8 mouse cellular contexts compared by ENCODE assay signal in genomic region chr2:37430593-37431464, GRCm38 (mm10). TPM values are rescaled to one million over a fixed set of nuclear protein-coding genes. Genes with fewer than 3 reads are reported as not detected.
DNase-seq lines count a peak whose midpoint lies in the region; ATAC-seq and TF ChIP-seq lines count a peak whose summit lies in the region.

No protein-coding gene starts in this region.

- H3K27ac ChIP-seq in ES-Bruce4 (ENCODE audit: insufficient read depth, low read length), result peak overlapping the region; percentile 87
- peak overlapping the region; percentile 95 for H3K27ac ChIP-seq in forebrain, embryonic 12.5 days
- H3K27ac ChIP-seq in heart, postnatal 0 days (ENCODE audit: low read depth), result peak overlapping the region; percentile 93
- peak overlapping the region; percentile 94 for H3K27ac ChIP-seq in liver, embryonic 15.5 days (replicated peaks)
- peak overlapping the region; percentile 97 for H3K27ac ChIP-seq in neural tube, embryonic 11.5 days (ENCODE audit: low read depth, low read length)
- peak overlapping the region; percentile 96 for H3K27ac ChIP-seq in stomach, embryonic 16.5 days (ENCODE audit: low read length)

- peak; percentile 98 for ATAC-seq in cerebellum, adult (ENCODE audit: insufficient number of reproducible peaks, low FRiP score, low TSS enrichment)
- peak; percentile 94 for ATAC-seq in forebrain, embryonic 12.5 days (ENCODE audit: low FRiP score)
- peak; percentile 94 for ATAC-seq in heart, postnatal 0 days (ENCODE audit: insufficient read depth, low read depth)
- ATAC-seq in liver, embryonic 15.5 days (ENCODE audit: insufficient read depth), result peak; percentile 96
- ATAC-seq in neural tube, embryonic 11.5 days (ENCODE audit: insufficient read depth, low FRiP score, low TSS enrichment), result peak; percentile 97
- peak; percentile 95 for ATAC-seq in stomach, embryonic 16.5 days (ENCODE audit: insufficient read depth, low FRiP score)

- H3K4me1 ChIP-seq in ES-Bruce4 (ENCODE audit: control insufficient read depth, insufficient read depth, low read length), result no peaks in the 10 kb centered on the region
- H3K4me1 ChIP-seq in forebrain, embryonic 12.5 days, result peaks cover 10% of the 10 kb centered on the region
- peaks cover 14% of the 10 kb centered on the region for H3K4me1 ChIP-seq in heart, postnatal 0 days (ENCODE audit: control insufficient read depth, insufficient read depth)
- H3K4me1 ChIP-seq in liver, embryonic 15.5 days (replicated peaks), result peaks cover 21% of the 10 kb centered on the region
- H3K4me1 ChIP-seq in neural tube, embryonic 11.5 days (ENCODE audit: control insufficient read depth, insufficient read depth, low read length), result peaks cover 6% of the 10 kb centered on the region; the same call in 1 of the 2 replicates
- peaks cover 9% of the 10 kb centered on the region for H3K4me1 ChIP-seq in stomach, embryonic 16.5 days (ENCODE audit: control insufficient read depth, insufficient read depth, low read length)

- peaks cover 11% of the 10 kb centered on the region for H3K36me3 ChIP-seq in ES-Bruce4 (ENCODE audit: control insufficient read depth, insufficient read depth, low read length, poor library complexity, severe bottlenecking)
- peaks cover 21% of the 10 kb centered on the region for H3K36me3 ChIP-seq in forebrain, embryonic 12.5 days (replicated peaks)
- H3K36me3 ChIP-seq in heart, postnatal 0 days (replicated peaks; ENCODE audit: control insufficient read depth, insufficient read depth, low read length), result peaks cover 14% of the 10 kb centered on the region
- peaks cover 17% of the 10 kb centered on the region for H3K36me3 ChIP-seq in liver, embryonic 15.5 days (replicated peaks)
- peaks cover 3% of the 10 kb centered on the region; the same call in 1 of the 2 replicates for H3K36me3 ChIP-seq in neural tube, embryonic 11.5 days (ENCODE audit: control insufficient read depth, insufficient read depth, low read length)
- peaks cover 4% of the 10 kb centered on the region; the same call in 1 of the 2 replicates for H3K36me3 ChIP-seq in stomach, embryonic 16.5 days (ENCODE audit: control insufficient read depth, insufficient read depth, low read length)

- no peaks in the 10 kb centered on the region for H3K9me3 ChIP-seq in ES-Bruce4 (replicated peaks; ENCODE audit: control insufficient read depth, insufficient read depth, low read length, poor library complexity, severe bottlenecking)
- H3K9me3 ChIP-seq in forebrain, embryonic 12.5 days, result no peaks in the 10 kb centered on the region
- H3K9me3 ChIP-seq in heart, postnatal 0 days (replicated peaks; ENCODE audit: control insufficient read depth, low read length), result no peaks in the 10 kb centered on the region
- H3K9me3 ChIP-seq in liver, embryonic 15.5 days (replicated peaks), result no peaks in the 10 kb centered on the region
- no peaks in the 10 kb centered on the region for H3K9me3 ChIP-seq in neural tube, embryonic 11.5 days (ENCODE audit: control insufficient read depth, low read length)
- no peaks in the 10 kb centered on the region for H3K9me3 ChIP-seq in stomach, embryonic 16.5 days (replicated peaks; ENCODE audit: control insufficient read depth, low read length)

- 0 out of 2 replicates have a peak, but pooled peaks have one; percentile 1 for TF ChIP-seq EP300 in ES-Bruce4 (IDR thresholded peaks at IDR 0.05; ENCODE audit: insufficient read depth, low read depth, low read length)
- 0 out of 2 replicates have a peak, but pooled peaks have one; percentile 53 for TF ChIP-seq EP300 in heart, postnatal 0 days (IDR thresholded peaks at IDR 0.05; ENCODE audit: low read depth)

- peak overlapping the region; percentile 99 for H3K4me3 ChIP-seq in ES-Bruce4 (ENCODE audit: low read depth, low read length)
- H3K4me3 ChIP-seq in forebrain, embryonic 12.5 days (replicated peaks), result peak overlapping the region; percentile 83
- H3K4me3 ChIP-seq in heart, postnatal 0 days (ENCODE audit: low read depth, low read length), result peak overlapping the region; percentile 86
- H3K4me3 ChIP-seq in liver, embryonic 15.5 days (replicated peaks), result peak overlapping the region; percentile 83
- peak overlapping the region; percentile 92 for H3K4me3 ChIP-seq in neural tube, embryonic 11.5 days (ENCODE audit: low read depth, low read length)
- peak overlapping the region; percentile 96 for H3K4me3 ChIP-seq in stomach, embryonic 16.5 days (replicated peaks; ENCODE audit: low read length)

- H3K4me2 ChIP-seq in forebrain, embryonic 12.5 days, result peak overlapping the region; percentile 81
- peak overlapping the region; percentile 88 for H3K4me2 ChIP-seq in heart, postnatal 0 days (ENCODE audit: low read depth, low read length)
- H3K4me2 ChIP-seq in liver, embryonic 15.5 days, result peak overlapping the region; percentile 78
- peak overlapping the region; percentile 73 for H3K4me2 ChIP-seq in neural tube, embryonic 11.5 days (ENCODE audit: low read depth)
- peak overlapping the region; percentile 71 for H3K4me2 ChIP-seq in stomach, embryonic 16.5 days (ENCODE audit: low read depth, low read length)

- WGBS in forebrain, embryonic 12.5 days, result under 1% methylated on average over 38 of the region's 38 CpGs
- WGBS in heart, postnatal 0 days, result under 1% methylated on average over 38 of the region's 38 CpGs
- under 1% methylated on average over 38 of the region's 38 CpGs for WGBS in liver, embryonic 15.5 days (ENCODE audit: insufficient replicate concordance)
- under 1% methylated on average over 38 of the region's 38 CpGs for WGBS in neural tube, embryonic 11.5 days
- WGBS in stomach, embryonic 16.5 days, result under 1% methylated on average over 38 of the region's 38 CpGs

- no peak for TF ChIP-seq CTCF in ES-Bruce4 (IDR thresholded peaks at IDR 0.05; ENCODE audit: low read depth, low read length)
- no peak for TF ChIP-seq CTCF in heart, postnatal 0 days (IDR thresholded peaks at IDR 0.05; ENCODE audit: low read depth)

- H3K9ac ChIP-seq in ES-Bruce4 (ENCODE audit: low read depth, poor library complexity, severe bottlenecking), result peak overlapping the region; percentile 80
- peak overlapping the region; percentile 80 for H3K9ac ChIP-seq in forebrain, embryonic 12.5 days
- H3K9ac ChIP-seq in heart, postnatal 0 days (replicated peaks; ENCODE audit: low read depth, low read length), result peak overlapping the region; percentile 83
- H3K9ac ChIP-seq in liver, embryonic 15.5 days, result peak overlapping the region; percentile 70
- peak overlapping the region; percentile 87 for H3K9ac ChIP-seq in neural tube, embryonic 11.5 days (ENCODE audit: low read length)
- peak overlapping the region; percentile 95 for H3K9ac ChIP-seq in stomach, embryonic 16.5 days (ENCODE audit: low read length)

- no peaks in the 10 kb centered on the region for H3K27me3 ChIP-seq in ES-Bruce4 (ENCODE audit: control insufficient read depth, insufficient read depth, low read length, poor library complexity, severe bottlenecking)
- H3K27me3 ChIP-seq in forebrain, embryonic 12.5 days, result no peaks in the 10 kb centered on the region
- no peaks in the 10 kb centered on the region for H3K27me3 ChIP-seq in heart, postnatal 0 days (ENCODE audit: control insufficient read depth, insufficient read depth, low read length)
- no peaks in the 10 kb centered on the region for H3K27me3 ChIP-seq in liver, embryonic 15.5 days
- no peaks in the 10 kb centered on the region for H3K27me3 ChIP-seq in neural tube, embryonic 11.5 days (ENCODE audit: control insufficient read depth, insufficient read depth, low read length)
- H3K27me3 ChIP-seq in stomach, embryonic 16.5 days (ENCODE audit: control insufficient read depth, insufficient read depth, low read length), result no peaks in the 10 kb centered on the region

- DNase-seq in heart, postnatal 0 days (ENCODE audit: low spot score), result peak; percentile 93
- peak; percentile 82 to 90 for DNase-seq in kidney, postnatal 4 days
- DNase-seq in neural tube, embryonic 11.5 days (ENCODE audit: low spot score), result peak; percentile 90

- no peak for TF ChIP-seq POLR2A in ES-Bruce4 (IDR thresholded peaks at IDR 0.05; ENCODE audit: insufficient read depth, low read length)

RNA-seq across cellular contexts. Expression of gene Rc3h2, which starts 8.1 kb away (rescaled TPM):
- 52.8 and 60.9 TPM in 2 replicates for polyA plus RNA-seq in ES-Bruce4 (2011; ENCODE audit: insufficient read depth, insufficient read length, low read depth, missing spikeins)
- 34.5 and 35.0 TPM in 2 replicates for polyA plus RNA-seq in forebrain, embryonic 12.5 days (2016; fragmentation: Nextera tagmentation; extraction: Ambion mirVana)
- total RNA-seq in heart, postnatal 0 days (2014; rRNA removed; ENCODE audit: low replicate concordance), result 24.7 and 30.8 TPM in 2 replicates
- 5.6 and 6.0 TPM in 2 replicates for polyA plus RNA-seq in heart, postnatal 0 days (2015; fragmentation: Nextera tagmentation; extraction: Ambion mirVana)
- polyA plus RNA-seq in liver, embryonic 15.5 days (2015; fragmentation: Nextera tagmentation; extraction: Ambion mirVana), result 3.8 and 5.3 TPM in 2 replicates
- 21.4 and 24.1 TPM in 2 replicates for polyA plus RNA-seq in neural tube, embryonic 11.5 days (2014; fragmentation: Nextera tagmentation; extraction: Ambion mirVana)
- 11.5 and 12.7 TPM in 2 replicates for polyA plus RNA-seq in stomach, embryonic 16.5 days (2015; fragmentation: Nextera tagmentation; extraction: Ambion mirVana)

RNA-seq across cellular contexts. Expression of gene Zbtb26, which starts 12.1 kb away (rescaled TPM):
- polyA plus RNA-seq in ES-Bruce4 (2011; ENCODE audit: insufficient read depth, insufficient read length, low read depth, missing spikeins), result 18.8 and 19.2 TPM in 2 replicates
- polyA plus RNA-seq in forebrain, embryonic 12.5 days (2016; fragmentation: Nextera tagmentation; extraction: Ambion mirVana), result 13.2 and 13.5 TPM in 2 replicates
- total RNA-seq in heart, postnatal 0 days (2014; rRNA removed; ENCODE audit: low replicate concordance), result 9.4 and 13.9 TPM in 2 replicates
- polyA plus RNA-seq in heart, postnatal 0 days (2015; fragmentation: Nextera tagmentation; extraction: Ambion mirVana), result 1.9 and 2.0 TPM in 2 replicates
- polyA plus RNA-seq in liver, embryonic 15.5 days (2015; fragmentation: Nextera tagmentation; extraction: Ambion mirVana), result 1.5 and 1.6 TPM in 2 replicates
- 13.0 and 13.3 TPM in 2 replicates for polyA plus RNA-seq in neural tube, embryonic 11.5 days (2014; fragmentation: Nextera tagmentation; extraction: Ambion mirVana)
- polyA plus RNA-seq in stomach, embryonic 16.5 days (2015; fragmentation: Nextera tagmentation; extraction: Ambion mirVana), result 6.6 and 7.0 TPM in 2 replicates

RNA-seq across cellular contexts. Expression of gene Zbtb6, which starts 12.1 kb away (rescaled TPM):
- 13.8 and 15.1 TPM in 2 replicates for polyA plus RNA-seq in ES-Bruce4 (2011; ENCODE audit: insufficient read depth, insufficient read length, low read depth, missing spikeins)
- 11.0 and 13.9 TPM in 2 replicates for polyA plus RNA-seq in forebrain, embryonic 12.5 days (2016; fragmentation: Nextera tagmentation; extraction: Ambion mirVana)
- total RNA-seq in heart, postnatal 0 days (2014; rRNA removed; ENCODE audit: low replicate concordance), result 7.4 and 9.4 TPM in 2 replicates
- 2.1 and 2.3 TPM in 2 replicates for polyA plus RNA-seq in heart, postnatal 0 days (2015; fragmentation: Nextera tagmentation; extraction: Ambion mirVana)
- 2.5 TPM in 2 replicates for polyA plus RNA-seq in liver, embryonic 15.5 days (2015; fragmentation: Nextera tagmentation; extraction: Ambion mirVana)
- polyA plus RNA-seq in neural tube, embryonic 11.5 days (2014; fragmentation: Nextera tagmentation; extraction: Ambion mirVana), result 7.1 and 7.7 TPM in 2 replicates
- polyA plus RNA-seq in stomach, embryonic 16.5 days (2015; fragmentation: Nextera tagmentation; extraction: Ambion mirVana), result 8.7 and 9.5 TPM in 2 replicates

RNA-seq across cellular contexts. Expression of gene Rabgap1, which starts 12.2 kb away (rescaled TPM):
- 71.8 and 72.5 TPM in 2 replicates for polyA plus RNA-seq in ES-Bruce4 (2011; ENCODE audit: insufficient read depth, insufficient read length, low read depth, missing spikeins)
- polyA plus RNA-seq in forebrain, embryonic 12.5 days (2016; fragmentation: Nextera tagmentation; extraction: Ambion mirVana), result 60.5 and 64.0 TPM in 2 replicates
- 27.7 and 35.3 TPM in 2 replicates for total RNA-seq in heart, postnatal 0 days (2014; rRNA removed; ENCODE audit: low replicate concordance)
- polyA plus RNA-seq in heart, postnatal 0 days (2015; fragmentation: Nextera tagmentation; extraction: Ambion mirVana), result 18.9 and 21.5 TPM in 2 replicates
- polyA plus RNA-seq in liver, embryonic 15.5 days (2015; fragmentation: Nextera tagmentation; extraction: Ambion mirVana), result 6.1 and 6.3 TPM in 2 replicates
- 38.7 and 44.9 TPM in 2 replicates for polyA plus RNA-seq in neural tube, embryonic 11.5 days (2014; fragmentation: Nextera tagmentation; extraction: Ambion mirVana)
- 30.8 and 36.5 TPM in 2 replicates for polyA plus RNA-seq in stomach, embryonic 16.5 days (2015; fragmentation: Nextera tagmentation; extraction: Ambion mirVana)

Comparison
In these comparisons a context has a peak if more than half of its experiments do, and no peak if none do; other contexts are left out.
1. Peak in every context shown above with its lines: DNase-seq, ATAC-seq, H3K4me3 ChIP-seq and H3K27ac ChIP-seq.